Mouse (Mus musculus) liver, embryonic 14.5 days (tissue): ENCODE measurements around the gene Mia2.

Source experiments
- CTCF ChIP-seq: IDR thresholded peaks from 2 replicates; pipeline ENCODE4 v1.5.1; 2016; ENCODE audit warnings: antibody characterized with exemption, low read depth, control low read depth
- EP300 ChIP-seq: IDR thresholded peaks from 2 replicates; pipeline ENCODE4 v1.6.1; 2016; ENCODE audit warnings: antibody characterized with exemption, low read depth

DNA sequence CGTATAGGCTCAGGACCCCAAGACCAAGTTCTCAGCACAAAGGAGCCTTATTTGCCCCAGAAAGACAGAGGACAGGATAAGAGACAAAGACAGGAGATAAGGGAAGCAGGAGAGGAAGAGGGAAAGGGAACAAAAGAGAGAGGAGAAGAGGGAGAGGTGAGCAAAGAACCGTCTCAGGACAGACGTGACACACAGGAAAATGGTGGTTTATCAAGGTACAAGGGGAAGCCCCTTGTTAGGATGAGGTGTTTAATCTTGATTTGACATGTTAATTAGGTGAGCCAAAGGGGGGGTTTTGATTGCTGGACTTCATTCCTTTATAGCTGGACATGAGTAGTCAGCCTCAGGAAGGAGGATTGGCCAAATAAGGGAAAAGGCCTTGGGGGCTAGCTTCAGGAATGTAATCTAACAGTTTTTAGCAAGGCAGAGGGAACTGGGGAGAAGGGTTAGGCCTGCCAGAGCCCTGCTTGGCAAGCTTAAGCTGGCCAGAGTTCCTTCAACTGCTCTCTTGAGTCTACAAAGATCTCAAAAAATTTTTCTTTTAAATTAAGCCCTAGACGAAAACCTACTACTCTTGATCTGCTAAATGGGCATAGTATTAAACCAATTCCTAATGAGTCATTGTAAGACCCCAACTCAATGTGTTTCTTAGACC lies 40.3 kb upstream of the Mia2 start:
- no peak for TF ChIP-seq EP300
- no peak for TF ChIP-seq CTCF
